Mouse (Mus musculus) midbrain, postnatal 0 days (tissue): Measurements from ENCODE around the gene Adcy4. TPM values are rescaled to one million over a fixed set of nuclear protein-coding genes. Genes with fewer than 3 reads are reported as not detected.

Source experiments
- ATAC-seq: fragments of 200-750 bp; cut with Nextera tagmentation; 2 replicates; pipeline ENCODE4 v1.8.0; 2017; ENCODE audit warnings: moderate number of reproducible peaks, mild to moderate bottlenecking, moderate TSS enrichment, moderate library complexity; ENCODE audit not compliant: low FRiP score
- DNase-seq: peaks from one replicate; pipeline ENCODE4 v3.0.0-alpha.2; 2015; ENCODE audit warnings: low spot score
- H3K27ac ChIP-seq: fragments of 300-500 bp; sonication (generic); 2 replicates; pipeline ENCODE4 v1.5.1; 2014; ENCODE audit warnings: low read depth, mild to moderate bottlenecking, low read length, mixed read lengths
- H3K27me3 ChIP-seq: fragments of 300-500 bp; sonication (generic); 2 replicates; pipeline ENCODE4 v1.6.1; 2014; ENCODE audit warnings: low read length, control low read depth, mixed read lengths; ENCODE audit not compliant: insufficient read depth
- H3K36me3 ChIP-seq: fragments of 300-500 bp; sonication (generic); 2 replicates; pipeline ENCODE4 v1.6.1; 2014; ENCODE audit warnings: low read length, control low read depth, mixed read lengths; ENCODE audit not compliant: insufficient read depth
- H3K4me1 ChIP-seq: fragments of 300-500 bp; sonication (generic); 2 replicates; pipeline ENCODE4 v1.6.1; 2014; ENCODE audit warnings: mild to moderate bottlenecking, control low read depth, antibody characterized with exemption, low read length, mixed read lengths; ENCODE audit not compliant: insufficient read depth
- H3K4me2 ChIP-seq: fragments of 300-500 bp; sonication (generic); 2 replicates; pipeline ENCODE4 v1.6.1; 2014; ENCODE audit warnings: low read depth, mild to moderate bottlenecking, low read length, mixed read lengths; ENCODE audit not compliant: poor library complexity, severe bottlenecking
- H3K4me3 ChIP-seq: fragments of 300-500 bp; sonication (generic); 2 replicates; pipeline ENCODE4 v1.5.1; 2014; ENCODE audit warnings: low read depth, mild to moderate bottlenecking, low read length, moderate library complexity
- H3K9ac ChIP-seq: fragments of 300-500 bp; sonication (generic); replicated peaks from 2 replicates; pipeline ENCODE4 v1.6.1; 2014; ENCODE audit warnings: mild to moderate bottlenecking, low read length, moderate library complexity, mixed read lengths; ENCODE audit not compliant: poor library complexity, severe bottlenecking
- H3K9me3 ChIP-seq: fragments of 300-500 bp; sonication (generic); 2 replicates; pipeline ENCODE4 v1.6.1; 2016; ENCODE audit warnings: low read length, control low read depth
- CTCF ChIP-seq: IDR thresholded peaks from 2 replicates; pipeline ENCODE4 v1.5.1; 2016; ENCODE audit warnings: antibody characterized with exemption, mild to moderate bottlenecking
- WGBS: fragments of 180-500 bp; shearing (Covaris S2); extraction: QIAGEN DNeasy Blood & Tissue Kit; methylation state at CpG from one replicate; pipeline ENCODE4 v1.1.7; 2014; 5-methylcytosine and 5-hydroxymethylcytosine counted together
- polyA plus RNA-seq: library from polyadenylated mRNA; unstranded; fragments of >200 nt; fragmentation: Nextera tagmentation; extraction: Ambion mirVana; gene quantifications from 2 replicates; pipeline ENCODE4 v1.2.1, GENCODE M21; 2015
- total RNA-seq: library from RNA; depleted of rRNA; stranded (reverse); fragments of >200 nt; gene quantifications from 2 replicates; pipeline ENCODE4 v1.2.3, GENCODE M21; 2014

Adcy4 gene
- total and polyA plus RNA-seq, 2 experiments from 2014 or later = 1.7 to 3.6 TPM

DNA sequence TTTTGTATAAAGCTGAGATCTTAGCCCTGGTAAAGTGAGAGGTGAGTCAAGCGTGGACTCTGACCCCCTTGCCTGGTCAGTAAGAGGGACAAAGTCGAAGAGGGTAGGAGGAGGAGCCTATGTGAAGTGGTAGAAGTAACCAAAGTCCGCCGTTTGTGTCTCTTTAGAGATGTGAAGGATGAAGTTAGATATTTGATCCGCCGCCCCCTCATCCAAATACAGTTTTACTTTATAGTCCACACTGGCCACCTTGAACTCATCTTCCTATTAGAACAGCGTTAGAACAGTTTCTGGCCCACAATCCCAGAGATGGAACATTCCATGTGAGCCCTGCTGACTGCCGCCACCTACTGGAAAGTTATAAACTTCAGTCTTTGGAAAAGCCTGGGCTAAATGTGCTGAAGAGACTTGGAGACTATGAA is 25.5 kb downstream of the Adcy4 start, which contains the start of gene Cideb:
Gene Cideb (minus strand): TSS at position 96 of the 422 bp plus-strand sequence.
- H3K36me3 ChIP-seq = peaks cover 23% of the 10 kb centered on the region
- peak; percentile 83 for TF ChIP-seq CTCF
- H3K4me1 ChIP-seq = peaks cover 10% of the 10 kb centered on the region; the same call in 1 of the 2 replicates
- H3K4me3 ChIP-seq = no peak within 1 kb of the TSS
- no peaks in the 10 kb centered on the region for H3K9me3 ChIP-seq
- 18% methylated on average over 8 of the region's 8 CpGs for WGBS
- peaks cover 5% of the 10 kb centered on the region; the same call in 1 of the 2 replicates for H3K27me3 ChIP-seq
- H3K27ac ChIP-seq = no peak within 1 kb of the TSS
- no peak within 1 kb of the TSS for H3K9ac ChIP-seq
- ATAC-seq (no peak), DNase-seq (peak; percentile 78)
- H3K4me2 ChIP-seq = peak within 1 kb of the TSS; percentile 26; the same call in 1 of the 2 replicates

GRCm38 (mm10) chr14:55757566-55757965 is 26.3 kb downstream of the Adcy4 start:
- H3K4me1 ChIP-seq = peaks cover 6% of the 10 kb centered on the region; the same call in 1 of the 2 replicates
- H3K9me3 ChIP-seq = no peaks in the 10 kb centered on the region
- TF ChIP-seq CTCF = no peak
- H3K4me3 ChIP-seq = no peak overlapping the region
- no peak overlapping the region for H3K9ac ChIP-seq
- ATAC-seq (no peak), DNase-seq (no peak)
- peaks cover 31% of the 10 kb centered on the region for H3K36me3 ChIP-seq
- H3K27me3 ChIP-seq = peaks cover 5% of the 10 kb centered on the region; the same call in 1 of the 2 replicates
- no peak overlapping the region for H3K4me2 ChIP-seq
- no peak overlapping the region for H3K27ac ChIP-seq
- 86% methylated on average over 6 of the region's 6 CpGs for WGBS

DNA sequence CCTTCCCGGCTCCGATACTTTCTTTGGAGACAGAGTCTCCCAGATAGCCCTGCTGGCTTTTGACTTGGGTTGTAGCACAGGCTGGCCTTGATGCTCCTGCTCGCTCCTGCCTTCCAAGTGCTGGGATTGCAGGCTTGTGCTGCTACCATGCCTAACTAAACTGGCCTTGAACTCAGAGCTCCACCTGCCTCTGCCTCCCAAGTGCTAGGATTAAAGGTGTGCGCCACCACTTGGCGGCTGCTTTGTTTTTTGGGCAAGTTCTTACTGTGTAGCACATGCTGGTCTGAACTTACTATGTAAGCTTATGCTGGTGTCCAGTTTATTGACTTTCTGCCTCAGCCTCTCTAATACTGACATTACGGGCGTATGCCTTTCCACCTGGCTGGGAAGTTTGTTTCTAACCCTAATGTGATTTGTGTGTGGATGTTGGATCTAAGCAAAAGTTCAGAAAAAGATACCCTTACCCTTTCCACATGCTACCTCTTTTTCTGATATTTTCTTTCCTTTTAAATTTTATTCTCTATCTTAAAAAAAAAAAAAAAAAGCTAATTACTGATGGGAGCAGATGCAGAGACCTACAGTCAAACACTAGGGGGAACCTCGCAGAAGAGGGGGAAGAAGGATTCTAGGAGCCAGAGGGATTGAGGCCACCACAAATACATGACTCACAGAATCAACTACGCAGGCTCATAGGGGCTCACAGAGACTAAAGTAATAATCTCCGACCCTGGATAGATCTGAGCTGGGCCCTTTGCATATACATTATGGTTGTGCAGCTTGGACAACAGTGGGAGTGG is 36.6 kb downstream of the Adcy4 start:
- Histone ChIP-seq H3K27ac (no peak overlapping the region), H3K9me3 (no peaks in the 10 kb centered on the region), H3K27me3 (no peaks in the 10 kb centered on the region), H3K36me3 (peaks cover 26% of the 10 kb centered on the region), H3K4me1 (peaks cover 14% of the 10 kb centered on the region), H3K9ac (no peak overlapping the region), H3K4me2 (0 out of 2 replicates have a peak overlapping the region, but pooled peaks have one; percentile 98), H3K4me3 (no peak overlapping the region)
- ATAC-seq = no peak
- 94% methylated on average over 10 of the region's 10 CpGs for WGBS
- DNase-seq = no peak
- peak; percentile 13; the same call in 1 of the 2 replicates for TF ChIP-seq CTCF

DNA sequence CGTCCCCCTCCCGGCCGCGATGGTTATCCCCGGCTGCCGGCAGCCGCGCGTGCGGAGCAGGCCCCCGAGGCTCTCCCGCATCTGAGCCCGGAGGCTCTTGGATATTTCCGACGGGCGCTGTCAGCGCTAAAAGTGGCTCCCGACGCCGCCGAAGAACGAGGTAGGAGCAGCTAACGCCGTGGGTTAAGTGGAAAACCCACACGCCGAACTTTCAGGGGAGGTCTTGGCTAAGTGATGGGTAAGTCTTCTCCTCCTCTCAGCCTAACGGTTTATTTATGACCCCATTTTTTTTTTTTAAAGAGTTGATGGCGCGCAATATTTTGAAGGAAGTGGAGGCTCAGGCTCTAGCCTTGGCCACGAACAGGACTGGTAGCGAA is 38.0 kb downstream of the Adcy4 start:
- Histone ChIP-seq H3K27ac (no peak overlapping the region), H3K4me1 (peaks cover 14% of the 10 kb centered on the region), H3K4me3 (peak overlapping the region; percentile 83), H3K36me3 (peaks cover 18% of the 10 kb centered on the region), H3K9me3 (no peaks in the 10 kb centered on the region), H3K27me3 (no peaks in the 10 kb centered on the region), H3K9ac (peak overlapping the region; percentile 66), H3K4me2 (peak overlapping the region; percentile 98)
- WGBS = 0% methylated on average over 31 of the region's 31 CpGs
- TF ChIP-seq CTCF = no peak
- ATAC-seq (no peak), DNase-seq (no peak)

DNA sequence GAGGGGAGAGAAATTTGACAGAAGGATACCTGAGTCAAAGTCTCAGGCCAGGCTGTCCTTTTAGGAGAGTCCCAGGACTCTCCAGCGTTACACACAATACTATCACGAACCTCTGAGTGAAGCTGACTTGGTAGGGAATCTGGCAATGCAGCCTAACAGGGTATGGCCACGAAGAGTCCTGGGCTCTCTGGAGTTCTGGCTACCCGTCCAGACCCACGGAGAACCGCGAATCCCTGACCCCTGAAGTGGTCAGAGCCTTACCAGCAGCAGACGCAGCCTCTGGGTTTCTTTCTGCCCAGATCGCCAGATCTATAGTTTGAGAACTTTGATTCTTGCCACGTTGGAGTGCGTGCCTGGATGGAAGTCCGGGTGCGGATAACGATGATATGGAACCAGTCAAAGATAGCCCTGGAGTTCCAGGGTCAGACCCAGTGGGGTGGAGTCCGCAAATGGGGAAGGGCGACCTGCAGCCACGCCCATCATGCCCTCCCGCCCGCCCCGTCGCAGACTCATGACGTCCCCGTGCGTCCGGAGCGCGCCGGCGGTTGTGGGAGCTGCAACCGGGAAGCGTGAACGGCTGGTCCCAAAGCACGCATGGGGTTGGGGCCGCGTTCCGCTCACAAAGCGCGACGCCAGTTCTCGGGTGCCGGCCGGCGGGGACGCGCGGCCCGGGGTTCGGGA is 38.6 kb downstream of the Adcy4 start, which contains the start of the genes Dhrs1 and Nop9:
Gene Dhrs1 (minus strand): TSS at position 511 of the 681 bp plus-strand sequence.
Gene Nop9 (plus strand): TSS at position 514 of the 681 bp plus-strand sequence.
- DNase-seq = peak; percentile 81
- no peak within 1 kb of the TSS for H3K27ac ChIP-seq
- H3K4me3 ChIP-seq = peak within 1 kb of the TSS; percentile 83
- peak within 1 kb of the TSS; percentile 66 for H3K9ac ChIP-seq
- 3% methylated on average over 36 of the region's 48 CpGs for WGBS
- peak; percentile 86 for ATAC-seq
- no peaks in the 10 kb centered on the region for H3K9me3 ChIP-seq
- H3K4me1 ChIP-seq = peaks cover 14% of the 10 kb centered on the region
- H3K4me2 ChIP-seq = peak within 1 kb of the TSS; percentile 98
- H3K36me3 ChIP-seq = peaks cover 14% of the 10 kb centered on the region
- no peak for TF ChIP-seq CTCF
- no peaks in the 10 kb centered on the region for H3K27me3 ChIP-seq
